Mouse (Mus musculus): ENCODE measurements around the gene Sh3rf1. TPM values are rescaled to one million over a fixed set of nuclear protein-coding genes. Genes with fewer than 3 reads are reported as not detected.

Gene Sh3rf1
- total RNA-seq, 2 experiments from 2014 or later = 65.4 to 70.7 TPM

GRCm38 (mm10) chr8:61283169-61284081 is 59.8 kb downstream of the Sh3rf1 start:
- DNase-seq (ENCODE audit: extremely low spot score in 1 of 2, low spot score in 1 of 2) = no peak

GRCm38 (mm10) chr8:61285896-61286295 is 62.2 kb downstream of the Sh3rf1 start:
- DNase-seq (ENCODE audit: extremely low spot score in 1 of 2, low spot score in 1 of 2) = no peak

- DNase-seq (ENCODE audit: extremely low spot score in 1 of 2, low spot score in 1 of 2) = no peak
Observed at GRCm38 (mm10) chr8:61286394-61286793, 62.7 kb downstream of the Sh3rf1 start.

- DNase-seq (ENCODE audit: extremely low spot score in 1 of 2, low spot score in 1 of 2) = no peak
Observed at GRCm38 (mm10) chr8:61286795-61287385, 63.2 kb downstream of the Sh3rf1 start.

- DNase-seq (ENCODE audit: extremely low spot score in 1 of 2, low spot score in 1 of 2) = peak in 1 of 2 experiments; percentile 21
Observed at GRCm38 (mm10) chr8:61288006-61288566, 64.4 kb downstream of the Sh3rf1 start.

GRCm38 (mm10) chr8:61288676-61289075 is 65.0 kb downstream of the Sh3rf1 start:
- no peak for DNase-seq (ENCODE audit: extremely low spot score in 1 of 2, low spot score in 1 of 2)

- no peak for DNase-seq (ENCODE audit: extremely low spot score in 1 of 2, low spot score in 1 of 2)
Observed at GRCm38 (mm10) chr8:61295040-61295439, 71.4 kb downstream of the Sh3rf1 start.

GRCm38 (mm10) chr8:61295441-61295840 is 71.8 kb downstream of the Sh3rf1 start:
- no peak for DNase-seq (ENCODE audit: extremely low spot score in 1 of 2, low spot score in 1 of 2)

- no peak for DNase-seq (ENCODE audit: extremely low spot score in 1 of 2, low spot score in 1 of 2)
Observed at GRCm38 (mm10) chr8:61298828-61299227, 75.2 kb downstream of the Sh3rf1 start.

- no peak for DNase-seq (ENCODE audit: extremely low spot score in 1 of 2, low spot score in 1 of 2)
Observed at GRCm38 (mm10) chr8:61301298-61302028, 77.8 kb downstream of the Sh3rf1 start.

GRCm38 (mm10) chr8:61302029-61302368 is 78.3 kb downstream of the Sh3rf1 start:
- DNase-seq (ENCODE audit: extremely low spot score in 1 of 2, low spot score in 1 of 2) = no peak

GRCm38 (mm10) chr8:61305451-61306070 is 81.9 kb downstream of the Sh3rf1 start:
- no peak for DNase-seq (ENCODE audit: extremely low spot score in 1 of 2, low spot score in 1 of 2)

- DNase-seq (ENCODE audit: extremely low spot score in 1 of 2, low spot score in 1 of 2) = no peak
Observed at GRCm38 (mm10) chr8:61306501-61307112, 82.9 kb downstream of the Sh3rf1 start.

- no peak for DNase-seq (ENCODE audit: extremely low spot score in 1 of 2, low spot score in 1 of 2)
Observed at GRCm38 (mm10) chr8:61308896-61309295, 85.2 kb downstream of the Sh3rf1 start.

GRCm38 (mm10) chr8:61309530-61310402 is 86.1 kb downstream of the Sh3rf1 start:
- no peak for DNase-seq (ENCODE audit: extremely low spot score in 1 of 2, low spot score in 1 of 2)

GRCm38 (mm10) chr8:61310403-61310871 is 86.8 kb downstream of the Sh3rf1 start:
- DNase-seq (ENCODE audit: extremely low spot score in 1 of 2, low spot score in 1 of 2) = no peak

GRCm38 (mm10) chr8:61313016-61313415 is 89.3 kb downstream of the Sh3rf1 start:
- DNase-seq (ENCODE audit: extremely low spot score in 1 of 2, low spot score in 1 of 2) = no peak

GRCm38 (mm10) chr8:61316012-61316767 is 92.5 kb downstream of the Sh3rf1 start:
- no peak for DNase-seq (ENCODE audit: extremely low spot score in 1 of 2, low spot score in 1 of 2)

All from layer of hippocampus, postnatal 25 days (tissue).